Mouse (Mus musculus) neural tube, embryonic 10.5 days (tissue): ENCODE results near the gene Iqck.

Experiments used
- DNase-seq: peaks from one replicate; pipeline ENCODE4 v3.0.0-alpha.2; 2017; ENCODE audit warnings: low spot score; ENCODE audit errors: extremely low spot score

Iqck gene

GRCm38 (mm10) chr7:118850676-118851290 is 4.8 kb upstream of the Iqck start:
- no peak for DNase-seq

- DNase-seq = no peak
Observed at GRCm38 (mm10) chr7:118851571-118851970, 4.0 kb upstream of the Iqck start.

GRCm38 (mm10) chr7:118852611-118853010 is 2.9 kb upstream of the Iqck start:
- no peak for DNase-seq

GRCm38 (mm10) chr7:118854606-118855005 is 946 bp upstream of the Iqck start:
- DNase-seq = no peak

- DNase-seq = no peak
Observed at GRCm38 (mm10) chr7:118855877-118856304, 339 bp downstream of the Iqck start, which contains the start of gene Knop1. Knop1 (minus strand) TSS chr7:118856254.

GRCm38 (mm10) chr7:118858640-118859039 is 3.1 kb downstream of the Iqck start:
- DNase-seq = no peak

- no peak for DNase-seq
Observed at GRCm38 (mm10) chr7:118865362-118865761, 9.8 kb downstream of the Iqck start.

GRCm38 (mm10) chr7:118879466-118880029 is 24.0 kb downstream of the Iqck start:
- no peak for DNase-seq

- DNase-seq = no peak
Observed at GRCm38 (mm10) chr7:118883957-118884356, 28.4 kb downstream of the Iqck start.

GRCm38 (mm10) chr7:118884969-118885368 is 29.4 kb downstream of the Iqck start:
- no peak for DNase-seq

GRCm38 (mm10) chr7:118887303-118888055 is 31.9 kb downstream of the Iqck start:
- peak; percentile 23 for DNase-seq

- peak; percentile 25 for DNase-seq
Observed at GRCm38 (mm10) chr7:118889046-118889680, 33.6 kb downstream of the Iqck start.

GRCm38 (mm10) chr7:118895469-118896450 is 40.2 kb downstream of the Iqck start:
- no peak for DNase-seq

GRCm38 (mm10) chr7:118898063-118898462 is 42.5 kb downstream of the Iqck start:
- DNase-seq = no peak

GRCm38 (mm10) chr7:118900090-118900489 is 44.5 kb downstream of the Iqck start:
- no peak for DNase-seq

GRCm38 (mm10) chr7:118902944-118903343 is 47.4 kb downstream of the Iqck start:
- no peak for DNase-seq

- no peak for DNase-seq
Observed at GRCm38 (mm10) chr7:118903879-118904278, 48.3 kb downstream of the Iqck start.

GRCm38 (mm10) chr7:118904530-118904929 is 49.0 kb downstream of the Iqck start:
- DNase-seq = no peak

GRCm38 (mm10) chr7:118908961-118909515 is 53.5 kb downstream of the Iqck start:
- DNase-seq = no peak

GRCm38 (mm10) chr7:118910464-118910863 is 54.9 kb downstream of the Iqck start:
- DNase-seq = no peak
